Mouse (Mus musculus) heart, adult 8-10 months (tissue): ENCODE measurements at regions not wholly inside any gene's neighbourhood (a gene's known extent, or its start where the extent isn't known, plus 50 kb on each side); places are given as distances from the start of the nearest gene placed in this dataset.

Experiments
- DNase-seq: peaks from one replicate; pipeline ENCODE4 v3.0.0; 2022; ENCODE audit warnings: low spot score

GRCm38 (mm10) chr11:19823461-19823895, 100.7 kb upstream of the Spred2 start:
- peak; percentile 74 for DNase-seq

GRCm38 (mm10) chr11:19826481-19827185, 97.5 kb upstream of the Spred2 start:
- DNase-seq: no peak

DNA sequence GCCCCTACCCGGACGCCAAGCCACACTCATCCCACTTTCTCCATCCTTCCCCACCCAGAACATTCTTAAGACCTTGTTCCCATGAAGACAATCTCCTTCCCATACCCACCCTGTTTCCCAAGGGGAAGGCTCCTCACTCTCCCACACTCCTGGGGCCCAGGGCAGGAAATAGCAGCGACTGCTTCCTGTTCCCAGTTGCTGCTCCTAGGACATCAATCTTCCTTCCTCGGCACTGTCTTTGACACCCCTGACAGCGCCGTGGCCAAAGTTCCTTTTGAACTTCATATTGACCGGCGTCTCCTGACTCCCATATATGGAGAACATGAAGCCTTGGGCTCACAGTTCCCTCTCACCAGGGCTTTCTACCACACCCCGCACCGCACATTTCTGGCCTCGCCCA, 96.2 kb upstream of the Spred2 start:
- DNase-seq: no peak

DNA sequence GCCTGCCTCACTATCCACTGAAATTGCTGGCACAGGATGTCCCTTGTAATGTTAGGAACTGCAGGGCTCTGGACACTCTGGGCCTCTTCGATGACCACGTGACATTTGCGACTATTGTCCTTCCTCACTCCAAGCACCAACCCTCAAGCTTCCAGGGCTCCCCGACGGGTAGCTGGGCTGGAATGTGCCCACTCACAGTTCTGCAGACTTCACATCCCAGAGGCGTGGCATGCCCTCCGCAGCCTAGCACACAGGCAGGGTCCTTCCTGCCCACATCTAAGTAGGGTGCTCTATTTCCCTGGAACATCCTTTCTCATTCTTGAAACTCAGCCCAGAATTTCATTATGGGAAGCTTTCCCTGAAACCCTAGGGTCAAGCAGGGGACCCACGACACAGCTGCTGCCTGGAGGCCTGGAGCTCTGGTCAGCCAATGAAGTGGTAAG, 95.2 kb upstream of the Spred2 start:
- no peak for DNase-seq

GRCm38 (mm10) chr11:19829564-19830279, 94.5 kb upstream of the Spred2 start:
- DNase-seq: no peak

- DNase-seq: peak; percentile 65
Observed at GRCm38 (mm10) chr11:19830280-19831062, 93.7 kb upstream of the Spred2 start.

- no peak for DNase-seq
Observed at GRCm38 (mm10) chr11:19834561-19834960, 89.6 kb upstream of the Spred2 start.

- DNase-seq: no peak
Observed at GRCm38 (mm10) chr11:19835221-19835745, 88.9 kb upstream of the Spred2 start.

GRCm38 (mm10) chr11:19838932-19839331, 85.2 kb upstream of the Spred2 start:
- no peak for DNase-seq

GRCm38 (mm10) chr11:19843084-19843483, 81.1 kb upstream of the Spred2 start:
- no peak for DNase-seq

GRCm38 (mm10) chr11:19847910-19848309, 76.3 kb upstream of the Spred2 start:
- DNase-seq: no peak

- no peak for DNase-seq
Observed at GRCm38 (mm10) chr11:19848412-19848811, 75.8 kb upstream of the Spred2 start.

GRCm38 (mm10) chr11:19849347-19849811, 74.8 kb upstream of the Spred2 start:
- no peak for DNase-seq

DNA sequence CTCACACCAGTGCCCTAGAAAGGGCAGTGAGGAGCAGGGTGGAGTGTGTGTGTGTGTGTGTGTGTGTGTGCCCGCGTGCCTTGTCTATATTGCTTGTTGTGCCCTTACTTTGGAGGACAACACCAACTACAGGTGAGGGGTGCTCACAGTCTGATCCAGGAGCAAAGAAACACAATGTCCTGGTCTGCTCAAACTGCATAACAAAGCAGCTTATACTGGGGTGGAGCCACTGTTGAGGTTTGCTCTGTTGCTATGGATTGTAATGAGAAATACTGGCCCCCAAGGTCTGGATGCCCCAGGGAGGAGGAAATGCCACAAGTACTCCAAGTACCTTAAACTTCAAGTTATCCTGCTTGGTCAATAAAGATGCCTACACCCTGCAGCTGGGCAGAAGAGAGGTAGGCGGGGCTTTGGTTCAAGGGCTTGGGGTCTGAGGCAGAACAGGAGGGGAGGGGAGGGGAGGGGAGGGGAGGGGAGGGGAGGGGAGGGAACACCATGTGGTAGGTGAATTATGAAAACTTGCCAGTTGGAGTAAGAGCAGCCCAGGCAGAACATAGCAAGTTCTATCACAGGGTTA, 74.2 kb upstream of the Spred2 start:
- DNase-seq: no peak

GRCm38 (mm10) chr11:19851022-19851615, 73.1 kb upstream of the Spred2 start:
- DNase-seq: no peak

GRCm38 (mm10) chr11:19861596-19861995, 62.6 kb upstream of the Spred2 start:
- no peak for DNase-seq

GRCm38 (mm10) chr11:19863327-19863726, 60.8 kb upstream of the Spred2 start:
- DNase-seq: no peak

DNA sequence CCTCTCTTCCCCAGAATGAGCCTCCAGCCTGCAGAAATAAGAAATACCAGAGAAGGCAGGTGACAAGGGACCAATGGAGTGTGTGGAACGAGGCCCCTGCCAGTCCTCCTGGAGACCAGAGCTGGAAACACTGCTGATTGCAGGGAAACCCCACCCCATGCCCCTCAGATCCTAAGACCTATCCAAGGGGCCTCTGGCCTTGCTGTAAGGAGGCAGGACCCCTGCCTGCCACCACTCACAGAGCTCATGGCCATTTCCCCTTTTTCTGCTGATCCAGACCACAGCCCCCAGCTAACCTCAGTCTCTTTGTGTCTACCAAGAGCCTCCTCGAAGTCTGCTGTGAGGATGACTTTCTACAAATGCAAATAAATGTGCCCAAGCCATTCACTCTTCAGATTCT, 57.9 kb upstream of the Spred2 start:
- DNase-seq: no peak

DNA sequence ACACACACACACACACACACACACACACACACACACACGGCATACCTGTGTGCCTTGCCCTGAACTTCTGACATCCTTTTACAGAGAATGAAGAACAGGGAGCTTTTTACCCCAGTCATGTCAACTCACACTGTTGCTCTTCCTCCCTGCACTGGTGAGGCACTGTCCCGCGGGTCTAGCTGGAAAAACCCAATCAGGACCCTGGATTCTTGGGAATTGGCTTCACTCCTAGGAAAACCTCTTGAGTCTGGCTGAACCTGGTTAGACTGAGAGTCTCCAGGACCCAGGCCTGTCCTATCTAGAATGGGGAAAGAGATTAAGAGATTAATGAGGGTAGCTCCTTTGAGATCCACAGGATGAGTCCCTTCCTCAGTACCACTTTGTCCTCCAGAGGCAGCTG, 54.5 kb upstream of the Spred2 start:
- no peak for DNase-seq

DNA sequence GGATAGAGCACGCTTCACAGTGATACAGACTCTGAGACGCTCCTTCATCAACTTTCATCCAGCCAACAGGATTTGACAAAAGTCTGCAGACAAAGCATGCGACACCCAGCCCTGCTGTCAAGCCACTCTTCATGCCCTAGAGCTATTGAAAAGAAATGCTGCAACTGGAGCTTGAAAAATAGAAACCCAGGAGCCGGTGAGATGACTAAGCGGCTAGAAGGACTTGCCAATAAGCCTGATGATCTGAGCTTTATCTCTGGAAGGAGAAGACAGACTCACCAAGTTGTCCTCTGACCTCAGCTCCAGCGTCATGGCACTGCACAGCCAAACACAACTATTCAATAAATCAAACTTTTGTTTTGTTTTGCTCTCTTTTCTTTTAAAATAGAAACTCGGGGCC, 54.0 kb upstream of the Spred2 start:
- no peak for DNase-seq

- no peak for DNase-seq
Observed at GRCm38 (mm10) chr11:19873796-19874195, 50.4 kb upstream of the Spred2 start.
